ENCODE assay signal across 20 mouse cellular contexts in the genomic region with DNA sequence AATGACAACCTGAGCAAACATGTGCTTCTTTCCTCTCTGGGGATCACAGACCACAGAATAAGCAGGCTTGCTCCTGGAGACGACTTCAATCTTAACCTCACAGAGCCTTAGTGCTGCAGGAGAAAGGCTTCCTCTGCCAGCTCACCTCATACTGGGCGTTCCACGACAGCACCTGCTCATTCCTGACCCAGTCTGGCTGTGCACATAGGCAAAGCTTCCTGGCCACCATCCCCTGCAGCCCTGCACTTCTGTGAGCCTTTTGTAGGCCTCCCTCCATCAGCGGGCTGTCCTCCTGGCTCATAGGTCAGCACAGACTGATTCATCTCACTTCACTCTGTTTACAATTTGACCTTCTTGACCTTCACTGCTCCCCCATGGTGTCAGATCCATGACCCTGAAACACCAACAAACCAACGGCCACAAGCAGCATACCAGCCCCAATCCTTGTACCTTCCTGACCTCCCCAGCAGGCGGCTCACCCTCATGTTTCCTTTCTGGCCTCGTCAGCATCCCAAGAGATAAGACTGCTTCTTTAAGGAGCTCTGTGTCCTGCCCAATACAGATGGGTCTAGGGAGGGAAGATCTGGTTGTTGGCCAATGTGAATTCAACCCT.
A peak's percentile ranks its signal among the peaks of the same experiment; 100 is the strongest.
DNase-seq lines count a peak whose midpoint lies in the region; ATAC-seq and TF ChIP-seq lines count a peak whose summit lies in the region.
"Had no signal": no experiment of that assay in that cellular context is flagged by ENCODE, and none has a peak within 500 bp of the region (broad histone marks: within the 10 kb centered on the region; RNA-seq: fewer than 3 reads in every experiment).

No protein-coding gene starts in this region.

- in situ Hi-C loops in Patski (cut with MboI; ENCODE audit: low pct_unique_long_range_greater_than_20kb): no loop called here

- H3K4me3 ChIP-seq in kidney, postnatal 0 days (replicated peaks; ENCODE audit: low read depth, low read length): no peak overlapping the region
- H3K4me3 ChIP-seq: embryonic facial prominence, embryonic 13.5 days; heart, embryonic 15.5 days; hindbrain, embryonic 12.5 days; intestine, embryonic 15.5 days; midbrain, embryonic 12.5 days; myocyte had no signal

- no peak overlapping the region for H3K27ac ChIP-seq in kidney, postnatal 0 days
- H3K27ac ChIP-seq: embryonic facial prominence, embryonic 13.5 days; heart, embryonic 15.5 days; hindbrain, embryonic 12.5 days; intestine, embryonic 15.5 days; midbrain, embryonic 12.5 days had no signal

- TF ChIP-seq CTCF in kidney, postnatal 0 days (IDR thresholded peaks at IDR 0.05; ENCODE audit: low read depth): peak; percentile 36; the same call in 1 of the 2 replicates
- TF ChIP-seq CTCF in Patski (IDR thresholded peaks at IDR 0.05): no peak

- WGBS in kidney, postnatal 0 days: 44% methylated on average over 7 of the region's 7 CpGs

- no peak for ATAC-seq in kidney, postnatal 0 days (replicated peaks; ENCODE audit: low FRiP score, low read depth)
- peak; percentile 5 for ATAC-seq in Patski
- ATAC-seq: intestine, embryonic 15.5 days had no signal

- no peaks in the 10 kb centered on the region for H3K9me3 ChIP-seq in kidney, postnatal 0 days (replicated peaks; ENCODE audit: low read length)
- H3K9me3 ChIP-seq: embryonic facial prominence, embryonic 13.5 days; heart, embryonic 15.5 days; hindbrain, embryonic 12.5 days; intestine, embryonic 15.5 days; midbrain, embryonic 12.5 days had no signal

- POLR2A ChIA-PET in Patski (lab: Charles Lee): no interaction called here

- H3K36me3 ChIP-seq in kidney, postnatal 0 days (ENCODE audit: insufficient read depth, low read length): no peaks in the 10 kb centered on the region
- H3K36me3 ChIP-seq: embryonic facial prominence, embryonic 13.5 days; G1E; heart, embryonic 15.5 days; hindbrain, embryonic 12.5 days; intestine, embryonic 15.5 days; midbrain, embryonic 12.5 days had no signal

- H3K4me1 ChIP-seq in kidney, postnatal 0 days (replicated peaks; ENCODE audit: insufficient read depth, low read length): no peaks in the 10 kb centered on the region
- H3K4me1 ChIP-seq: heart, embryonic 15.5 days had no signal

- no peak overlapping the region for H3K9ac ChIP-seq in kidney, postnatal 0 days (ENCODE audit: low read depth, low read length)
- H3K9ac ChIP-seq: embryonic facial prominence, embryonic 13.5 days; heart, embryonic 15.5 days; hindbrain, embryonic 12.5 days; intestine, embryonic 15.5 days; midbrain, embryonic 12.5 days had no signal

- no peak for DNase-seq in kidney, postnatal 0 days (ENCODE audit: low spot score)
- DNase-seq in kidney, postnatal 4 days: no peak
- DNase-seq in Patski (ENCODE audit: low read depth, low spot score): no peak
- peak; percentile 70 for DNase-seq in cerebellum, adult 11-12 months
- peak; percentile 65 for DNase-seq in embryo, embryonic 10.5 days (ENCODE audit: low spot score)
- no peak for DNase-seq in urinary bladder, postnatal 4 days (ENCODE audit: low spot score in 2 of 2)
- no peak for DNase-seq in ovary, adult 18-20 months (ENCODE audit: low spot score)
- no peak for DNase-seq in urinary bladder, postnatal 10 days (ENCODE audit: low spot score)
- DNase-seq: adrenal gland, postnatal 36 days; heart, adult 18-20 months; kidney, postnatal 10 days; layer of hippocampus, adult 9-11 months; right cerebral cortex, postnatal 14 days had no signal

- CTCF ChIA-PET in Patski (lab: Charles Lee): interaction anchor here (1.9 kb wide), 1 partner anchor 15 kb away, joined by 5 read pairs; no protein-coding TSS in a partner anchor

- H3K27me3 ChIP-seq in kidney, postnatal 0 days (ENCODE audit: insufficient read depth, low read length): no peaks in the 10 kb centered on the region
- H3K27me3 ChIP-seq in Patski: no peaks in the 10 kb centered on the region
- H3K27me3 ChIP-seq: embryonic facial prominence, embryonic 13.5 days; heart, embryonic 15.5 days; hindbrain, embryonic 12.5 days; intestine, embryonic 15.5 days; midbrain, embryonic 12.5 days had no signal

- H3K4me2 ChIP-seq in kidney, postnatal 0 days (ENCODE audit: low read length): no peak overlapping the region
- H3K4me2 ChIP-seq: embryonic facial prominence, embryonic 13.5 days; heart, embryonic 15.5 days; hindbrain, embryonic 12.5 days; intestine, embryonic 15.5 days; midbrain, embryonic 12.5 days had no signal

Comparison
In these comparisons a context has a peak if more than half of its experiments do, and no peak if none do; other contexts are left out.
1. DNase-seq: peak in cerebellum, adult 11-12 months (single experiment) and embryo, embryonic 10.5 days (single experiment); none in kidney, postnatal 0 days (single experiment), kidney, postnatal 4 days (0 of 2), Patski (single experiment), urinary bladder, postnatal 4 days (0 of 2), ovary, adult 18-20 months (single experiment) and urinary bladder, postnatal 10 days (single experiment).